ENCODE assay signal across 23 mouse cellular contexts in the genomic region with DNA sequence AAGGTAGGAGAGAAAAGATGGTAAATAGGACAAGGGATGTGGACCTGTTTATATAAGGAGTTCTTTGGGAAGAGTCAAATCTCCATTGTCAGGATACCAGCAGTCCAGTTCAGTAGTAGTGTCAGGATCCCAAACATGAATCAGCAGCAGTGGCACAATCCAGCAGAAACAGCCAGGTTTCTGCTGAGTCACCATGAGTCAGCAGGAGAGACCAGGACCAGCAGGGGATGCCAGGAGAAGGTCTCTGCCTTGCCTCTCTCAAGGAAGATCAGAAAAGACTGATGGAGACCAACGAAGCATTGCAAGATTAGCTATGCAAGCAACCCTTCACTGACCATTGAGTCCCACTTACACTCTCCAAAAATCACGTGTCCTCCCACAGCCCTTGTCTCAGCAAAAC. TPM values are rescaled to one million over a fixed set of nuclear protein-coding genes. Genes with fewer than 3 reads are reported as not detected.
A peak's percentile ranks its signal among the peaks of the same experiment; 100 is the strongest.
DNase-seq lines count a peak whose midpoint lies in the region; TF ChIP-seq lines count a peak whose summit lies in the region.
"Had no signal": no experiment of that assay in that cellular context is flagged by ENCODE, and none has a peak within 500 bp of the region (broad histone marks: within the 10 kb centered on the region; RNA-seq: fewer than 3 reads in every experiment).

No protein-coding gene starts in this region.

- no peak overlapping the region for H3K4me2 ChIP-seq in CH12.LX (ENCODE audit: insufficient read depth, low read depth, poor library complexity, severe bottlenecking)
- H3K4me2 ChIP-seq: embryonic facial prominence, embryonic 13.5 days; heart, embryonic 15.5 days; liver, embryonic 15.5 days had no signal

- no peak for TF ChIP-seq RAD21 in CH12.LX (IDR thresholded peaks at IDR 0.05; ENCODE audit: low read depth, low read length)

- H3K4me3 ChIP-seq in CH12.LX (replicated peaks in 1 of 3; ENCODE audit: low read depth in 2 of 3, low read length in 2 of 3, poor library complexity in 1 of 3), result no peak overlapping the region
- H3K4me3 ChIP-seq: embryonic facial prominence, embryonic 13.5 days; gastrocnemius, adult 2 months; heart, embryonic 15.5 days; hindbrain, embryonic 10.5 days; liver, embryonic 15.5 days; megakaryocyte, embryonic 14.5 days had no signal

- H3K79me2 ChIP-seq in CH12.LX (replicated peaks; ENCODE audit: control insufficient read depth, extremely low read depth, insufficient read depth, poor library complexity, severe bottlenecking), result no peaks in the 10 kb centered on the region

- peaks cover 2 to 9% of the 10 kb centered on the region in 2 experiments; a peak in 3 of 4 replicates for H3K4me1 ChIP-seq in CH12.LX (ENCODE audit: control insufficient read depth in 1 of 2, insufficient read depth in 2 of 2)
- H3K4me1 ChIP-seq: embryonic facial prominence, embryonic 13.5 days; heart, embryonic 15.5 days; hindbrain, embryonic 10.5 days; liver, embryonic 15.5 days had no signal

- in situ Hi-C loops in CH12.LX (cut with MboI; ENCODE audit: low pct_ligation_motif_present, low pct_unique_long_range_greater_than_20kb, low sequenced_read_pairs), result no loop called here

- H3K9ac ChIP-seq in CH12.LX (ENCODE audit: insufficient read depth, low read depth), result no peak overlapping the region
- H3K9ac ChIP-seq: embryonic facial prominence, embryonic 13.5 days; forebrain, postnatal 0 days; heart, embryonic 15.5 days; liver, embryonic 15.5 days had no signal

- H3K36me3 ChIP-seq in CH12.LX (replicated peaks in 1 of 2; ENCODE audit: control insufficient read depth in 1 of 2, insufficient read depth in 1 of 2, low read length in 1 of 2), result no peaks in the 10 kb centered on the region
- H3K36me3 ChIP-seq: embryonic facial prominence, embryonic 13.5 days; heart, embryonic 15.5 days; hindbrain, embryonic 10.5 days; liver, embryonic 15.5 days had no signal

- no peak for TF ChIP-seq POLR2A in CH12.LX (IDR thresholded peaks at IDR 0.05; ENCODE audit: low read depth, low read length)

- H3K27me3 ChIP-seq in CH12.LX (replicated peaks), result no peaks in the 10 kb centered on the region
- H3K27me3 ChIP-seq: embryonic facial prominence, embryonic 13.5 days; heart, embryonic 15.5 days; liver, embryonic 15.5 days; megakaryocyte, embryonic 14.5 days had no signal

- H3K9me3 ChIP-seq in CH12.LX (replicated peaks; ENCODE audit: low read length), result peaks cover 11% of the 10 kb centered on the region
- H3K9me3 ChIP-seq: liver, embryonic 15.5 days had no signal

- DNase-seq in kidney, postnatal 10 days, result peak; percentile 7
- DNase-seq in kidney, postnatal 4 days, result no peak
- no peak for DNase-seq in CH12.LX (ENCODE audit: extremely low read depth)
- DNase-seq in Muller cell, postnatal 12 days (ENCODE audit: inconsistent ontology term), result peak; percentile 51
- peak; percentile 26 for DNase-seq in c-Kit-positive CD71-positive TER-119-positive erythroid progenitor cells, embryonic 14.5 days (ENCODE audit: low spot score)
- no peak for DNase-seq in kidney, postnatal 14 days
- no peak for DNase-seq in right cerebral cortex, postnatal 25 days
- no peak for DNase-seq in embryo, embryonic 11 days
- DNase-seq: cerebellum, adult 2 months; forebrain, postnatal 0 days; gastrocnemius, adult 2 months; layer of hippocampus, postnatal 36 days; lung, postnatal 14 days; right cerebral cortex, postnatal 14 days; thymus, postnatal 25 days had no signal

- no peak for TF ChIP-seq CTCF in CH12.LX (conservative IDR thresholded peaks at IDR 0.05 in 1 of 2, IDR thresholded peaks at IDR 0.05 in 1 of 2; ENCODE audit: low read depth in 2 of 2, low read length in 2 of 2)

- no peak for TF ChIP-seq EP300 in CH12.LX (IDR thresholded peaks at IDR 0.05; ENCODE audit: low read length)

- dilution Hi-C loops in CH12.LX (cut with MboI; ENCODE audit: extremely low pct_ligation_motif_present, extremely low pct_unique_long_range_greater_than_20kb, low sequenced_read_pairs), result no loop called here

- no peak overlapping the region for H3K27ac ChIP-seq in CH12.LX (ENCODE audit: insufficient read depth, low read depth)
- H3K27ac ChIP-seq: embryonic facial prominence, embryonic 13.5 days; gastrocnemius, adult 2 months; heart, embryonic 15.5 days; hindbrain, embryonic 10.5 days; liver, embryonic 15.5 days; stomach, postnatal 0 days had no signal

TF ChIP-seq in CH12.LX, 34 proteins besides CTCF, POLR2A, EP300 and RAD21:
- TF ChIP-seq POLR2AphosphoS2 (IDR thresholded peaks at IDR 0.05; ENCODE audit: low read depth, low read length), result no peak
- TF ChIP-seq IRF4 (IDR thresholded peaks at IDR 0.05; ENCODE audit: low read depth, low read length), result no peak
- no peak for TF ChIP-seq MXI1 (IDR thresholded peaks at IDR 0.05; ENCODE audit: low read depth, low read length)
- peak; percentile 68; the same call in 1 of the 2 replicates for TF ChIP-seq MAFK (IDR thresholded peaks at IDR 0.05; ENCODE audit: insufficient replicate concordance, low read length)
- TF ChIP-seq ELF1 (IDR thresholded peaks at IDR 0.05; ENCODE audit: low read depth, low read length), result no peak
- no peak for TF ChIP-seq JUN (IDR thresholded peaks at IDR 0.05; ENCODE audit: insufficient read depth, low read depth, low read length)

RNA-seq across cellular contexts. Expression of gene Gm10320, which starts 35.4 kb away (rescaled TPM):
- total RNA-seq in CH12.LX (2012; rRNA removed) (6.1 and 8.0 TPM in 2 replicates), CH12.LX (2014; rRNA removed) (11.6 and 13.4 TPM in 2 replicates)
- 1.2 and 1.8 TPM in 2 replicates for polyA plus RNA-seq in CH12.LX (2012; ENCODE audit: insufficient read length, low read depth)
- total RNA-seq: forebrain, postnatal 0 days; gastrocnemius, adult 2 months; layer of hippocampus, adult 18-20 months; layer of hippocampus, postnatal 36 days; left cerebral cortex, postnatal 36 days had no signal

Comparison
In these comparisons a context has a peak if more than half of its experiments do, and no peak if none do; other contexts are left out.
1. DNase-seq: peak in kidney, postnatal 10 days (single experiment), Muller cell, postnatal 12 days (single experiment) and c-Kit-positive CD71-positive TER-119-positive erythroid progenitor cells, embryonic 14.5 days (single experiment); none in kidney, postnatal 4 days (0 of 2), CH12.LX (single experiment), kidney, postnatal 14 days (single experiment), right cerebral cortex, postnatal 25 days (single experiment) and embryo, embryonic 11 days (single experiment).